Mouse (Mus musculus) cerebellum, adult (tissue): ENCODE measurements around the gene Hydin.

Experiments
- ATAC-seq: cut with Nextera tagmentation; 2 replicates; pipeline ENCODE4 v1.9.2; 2017; ENCODE audit warnings: mild to moderate bottlenecking, moderate library complexity, mixed read lengths; ENCODE audit not compliant: insufficient number of reproducible peaks, low FRiP score, low TSS enrichment

Gene Hydin

GRCm38 (mm10) chr8:110266741-110267140 is at the start of gene Hydin:
Gene Hydin, plus strand, starts transcription at chr8:110266977.
- ATAC-seq = peak; percentile 75

DNA sequence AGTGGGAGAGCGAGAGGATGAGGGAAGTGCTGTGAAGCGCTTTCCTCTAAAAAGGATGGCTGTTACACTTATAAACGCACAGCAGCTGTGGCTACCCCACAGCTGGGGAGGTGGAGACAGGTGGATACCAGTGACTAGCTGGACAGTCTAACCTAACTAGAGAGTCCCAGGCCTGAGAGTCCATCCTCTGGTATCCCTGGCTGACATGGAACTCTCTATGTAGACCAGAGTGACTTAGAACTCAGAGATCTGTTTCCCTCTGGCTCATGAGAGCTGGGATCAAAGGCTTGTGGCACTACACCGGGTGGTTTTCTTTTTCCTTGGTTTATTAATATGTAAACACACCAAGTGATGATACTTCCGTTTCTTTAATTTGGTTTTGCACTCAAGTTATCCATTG is 49.6 kb upstream of the Hydin start:
- peak; percentile 36 for ATAC-seq

- ATAC-seq = peak; percentile 99
Observed at GRCm38 (mm10) chr8:110217681-110218131, 49.1 kb upstream of the Hydin start.

DNA sequence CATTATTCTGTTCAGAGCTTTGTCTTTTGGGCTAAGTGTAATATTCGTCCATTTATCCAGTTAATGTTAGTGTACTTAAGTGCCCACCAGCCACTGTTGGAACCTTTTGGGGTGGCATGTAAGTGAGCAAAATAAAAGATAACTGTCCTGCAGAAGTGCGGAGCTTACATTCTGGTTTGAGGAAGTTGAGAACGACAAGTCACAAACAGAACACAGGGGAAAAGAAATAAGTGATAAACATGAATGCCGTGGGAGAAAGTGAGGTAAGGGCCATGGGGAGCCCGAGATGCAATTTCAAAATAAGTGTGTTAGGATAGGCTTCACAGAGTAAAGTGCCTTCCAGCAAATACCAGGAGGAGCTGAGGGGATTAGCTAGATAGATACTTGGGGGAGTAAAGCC is 48.3 kb upstream of the Hydin start:
- no peak for ATAC-seq

GRCm38 (mm10) chr8:110220936-110221335 is 45.8 kb upstream of the Hydin start:
- ATAC-seq = no peak

DNA sequence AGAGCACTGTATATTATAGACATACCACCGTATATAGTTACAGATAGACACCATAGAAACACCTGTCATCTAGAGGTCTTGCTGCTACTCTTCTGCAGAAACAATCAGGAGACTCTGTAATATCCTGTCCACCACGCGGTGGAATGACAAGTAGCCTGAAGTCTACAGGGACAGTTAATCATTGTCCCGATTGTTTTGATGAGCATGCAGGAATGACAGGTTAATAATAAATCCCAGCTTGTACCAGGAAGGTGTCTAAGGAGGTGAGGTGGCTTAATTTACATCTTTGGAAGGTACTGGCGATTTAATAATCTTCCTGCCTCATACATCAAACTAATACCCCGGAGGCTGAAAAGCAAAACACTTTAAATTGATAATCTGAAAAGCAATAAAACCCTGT is 36.0 kb upstream of the Hydin start:
- ATAC-seq = no peak

GRCm38 (mm10) chr8:110242278-110243177 is 24.2 kb upstream of the Hydin start:
- no peak for ATAC-seq

GRCm38 (mm10) chr8:110244566-110244965 is 22.2 kb upstream of the Hydin start:
- no peak for ATAC-seq

GRCm38 (mm10) chr8:110247238-110247637 is 19.5 kb upstream of the Hydin start:
- no peak for ATAC-seq

DNA sequence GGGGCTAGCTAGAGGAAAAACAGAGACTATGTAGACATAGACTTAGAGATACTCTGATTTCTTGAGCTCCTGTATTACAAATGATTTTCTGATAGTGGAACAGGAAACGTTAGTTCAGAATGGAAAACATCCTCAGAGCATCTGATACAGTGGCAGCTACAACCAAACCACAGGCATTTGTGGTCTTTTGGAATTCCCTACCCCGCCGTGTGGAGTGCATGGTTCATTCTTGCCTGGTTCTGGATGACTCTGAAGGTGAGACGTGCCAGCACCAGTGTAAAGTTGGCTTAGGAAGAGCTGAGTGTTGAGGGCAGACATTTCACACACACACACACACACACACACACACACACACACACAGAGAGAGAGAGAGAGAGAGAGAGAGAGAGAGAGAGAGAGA is 12.8 kb upstream of the Hydin start:
- no peak for ATAC-seq

DNA sequence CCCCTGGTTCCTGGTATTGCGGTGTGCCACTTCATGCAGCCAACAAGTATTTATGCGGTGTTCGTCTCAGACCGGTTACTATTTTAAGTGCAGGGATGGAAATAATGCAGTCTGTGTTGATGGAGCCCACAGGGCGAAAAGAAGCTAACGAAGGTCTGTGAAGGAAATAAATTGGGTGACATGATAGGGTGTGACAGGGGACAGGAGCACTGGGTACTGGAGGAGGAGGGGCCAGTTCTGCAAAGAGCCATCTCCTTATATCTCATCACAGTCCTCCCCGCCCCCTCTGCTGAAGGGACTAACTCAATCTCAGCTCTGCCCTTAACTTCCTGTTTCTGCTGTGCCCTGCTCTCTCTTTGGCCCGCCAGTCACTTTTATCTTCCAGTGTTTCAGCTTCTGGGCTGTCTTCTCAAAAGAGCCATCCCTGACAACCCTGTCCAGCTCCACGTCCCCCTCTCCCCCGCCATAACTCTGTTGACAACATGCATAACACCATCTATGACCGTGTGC is 926 bp upstream of the Hydin start:
- ATAC-seq = no peak

DNA sequence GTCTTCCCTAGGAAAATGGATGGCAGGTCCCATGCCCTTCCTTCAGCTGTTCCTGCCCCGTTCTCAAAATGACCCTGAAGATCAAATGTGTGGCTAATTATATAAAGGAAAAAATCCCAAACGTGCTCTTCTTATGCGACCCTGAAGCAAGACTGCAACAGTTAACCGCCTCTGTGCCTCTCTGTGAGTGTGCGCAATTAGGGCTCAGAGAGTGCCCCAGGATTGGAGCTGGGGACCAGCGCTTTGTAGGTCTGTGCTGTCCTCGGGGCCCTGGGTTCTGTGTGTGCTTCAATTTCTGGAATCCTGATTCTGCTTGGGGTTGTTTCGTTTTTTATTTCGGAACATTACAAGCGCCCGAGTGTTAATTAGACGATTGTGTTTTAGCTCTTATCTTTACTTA is 491 bp downstream of the Hydin start:
- no peak for ATAC-seq

GRCm38 (mm10) chr8:110270659-110271058 is 3.9 kb downstream of the Hydin start:
- peak; percentile 75 for ATAC-seq

- no peak for ATAC-seq
Observed at GRCm38 (mm10) chr8:110273394-110273793, 6.6 kb downstream of the Hydin start.

- no peak for ATAC-seq
Observed at GRCm38 (mm10) chr8:110275465-110276258, 8.9 kb downstream of the Hydin start.

GRCm38 (mm10) chr8:110276259-110276560 is 9.4 kb downstream of the Hydin start:
- ATAC-seq = no peak

DNA sequence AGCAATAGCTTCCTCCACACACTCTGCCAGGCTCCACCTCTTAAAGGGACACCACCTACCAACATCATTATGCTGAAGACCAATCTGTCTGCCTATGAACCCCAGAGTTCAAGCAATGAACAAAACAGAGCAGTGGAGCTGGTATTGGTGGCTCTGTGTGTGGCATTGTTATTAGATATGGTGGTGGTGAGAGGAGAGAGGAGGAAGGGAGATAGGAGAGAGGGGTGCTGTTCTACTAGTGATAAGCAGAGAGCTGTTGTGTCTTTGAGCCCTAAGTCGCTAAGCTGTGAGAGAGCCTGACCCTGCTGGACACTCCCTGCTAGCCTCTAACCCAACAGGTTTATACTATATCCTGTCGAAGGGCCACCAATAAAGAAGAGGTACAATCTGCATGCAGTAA is 45.9 kb downstream of the Hydin start:
- no peak for ATAC-seq

- ATAC-seq = no peak
Observed at GRCm38 (mm10) chr8:110315826-110316225, 49.0 kb downstream of the Hydin start.

GRCm38 (mm10) chr8:110319586-110319985 is 52.8 kb downstream of the Hydin start:
- 0 out of 2 replicates have a peak, but pooled peaks have one; percentile 20 for ATAC-seq

DNA sequence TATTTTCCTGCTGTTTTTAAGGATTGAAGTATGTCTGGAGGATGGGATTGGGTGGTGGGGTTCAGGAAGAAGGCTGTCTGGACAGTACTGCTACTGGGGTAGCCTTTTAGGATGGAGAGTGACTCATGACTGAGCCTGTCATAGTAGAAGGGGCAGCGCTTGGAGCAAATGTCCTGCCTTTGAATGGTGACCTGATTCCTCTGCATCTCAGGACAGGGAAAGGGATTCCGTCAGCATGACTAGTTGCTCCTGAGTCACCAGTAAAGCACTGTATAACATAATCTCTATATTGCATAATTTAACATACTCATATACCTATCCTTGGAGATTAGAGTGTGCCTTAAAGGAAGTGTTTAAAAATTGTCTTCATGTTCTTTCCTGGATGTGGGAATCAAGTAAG is 54.7 kb downstream of the Hydin start:
- no peak for ATAC-seq

- ATAC-seq = no peak
Observed at GRCm38 (mm10) chr8:110323981-110324574, 57.3 kb downstream of the Hydin start.
